Mouse (Mus musculus) liver, embryonic 11.5 days (tissue): ENCODE measurements around the gene Olfr1415. TPM values are rescaled to one million over a fixed set of nuclear protein-coding genes. Genes with fewer than 3 reads are reported as not detected.

Experiments used
- ATAC-seq: fragments of 200-750 bp; cut with Nextera tagmentation; replicated peaks from 2 replicates; pipeline ENCODE4 v1.8.0; 2017; ENCODE audit warnings: moderate number of reproducible peaks, mild to moderate bottlenecking, moderate TSS enrichment, moderate library complexity; ENCODE audit not compliant: low FRiP score
- DNase-seq: peaks from one replicate; pipeline ENCODE4 v3.0.0-alpha.2; 2017; ENCODE audit warnings: low spot score
- H3K27ac ChIP-seq: fragments of 300-500 bp; sonication (generic); 2 replicates; pipeline ENCODE4 v1.5.1; 2014; ENCODE audit warnings: mild to moderate bottlenecking, low read depth, low read length, control low read depth
- H3K27me3 ChIP-seq: fragments of 300-500 bp; sonication (generic); replicated peaks from 2 replicates; pipeline ENCODE4 v1.6.1; 2014; ENCODE audit warnings: low read length, mixed read lengths; ENCODE audit not compliant: control insufficient read depth, insufficient read depth
- H3K36me3 ChIP-seq: fragments of 300-500 bp; sonication (generic); 2 replicates; pipeline ENCODE4 v1.6.1; 2014; ENCODE audit warnings: mild to moderate bottlenecking, low read length, moderate library complexity, mixed read lengths; ENCODE audit not compliant: control insufficient read depth, insufficient read depth
- H3K4me1 ChIP-seq: fragments of 300-500 bp; sonication (generic); replicated peaks from 2 replicates; pipeline ENCODE4 v1.6.1; 2014; ENCODE audit warnings: low read length, mixed read lengths; ENCODE audit not compliant: control insufficient read depth, insufficient read depth
- H3K4me2 ChIP-seq: fragments of 300-500 bp; sonication (generic); 2 replicates; pipeline ENCODE4 v1.6.1; 2014; ENCODE audit warnings: mild to moderate bottlenecking, control low read depth, moderate library complexity
- H3K4me3 ChIP-seq: fragments of 300-500 bp; sonication (generic); 2 replicates; pipeline ENCODE4 v1.5.1; 2014; ENCODE audit warnings: low read depth, low read length, control low read depth
- H3K9ac ChIP-seq: fragments of 300-500 bp; sonication (generic); 2 replicates; pipeline ENCODE4 v1.6.1; 2014; ENCODE audit warnings: low read depth, low read length, control low read depth
- H3K9me3 ChIP-seq: fragments of 300-500 bp; sonication (generic); 2 replicates; pipeline ENCODE4 v1.6.1; 2016; ENCODE audit warnings: low read length, inconsistent platforms, mixed read lengths; ENCODE audit not compliant: control insufficient read depth
- WGBS: fragments of 180-500 bp; shearing (Covaris S2); extraction: QIAGEN DNeasy Blood & Tissue Kit; methylation state at CpG from one replicate; pipeline ENCODE4 v1.1.7; 2014; 5-methylcytosine and 5-hydroxymethylcytosine counted together
- microRNA-seq: library from miRNA; unstranded; fragments of <30 nt; microRNA quantifications from one replicate; pipeline ENCODE4, GENCODE M21; 2017; ENCODE audit warnings: borderline number of aligned reads
- polyA plus RNA-seq: library from polyadenylated mRNA; unstranded; fragments of >200 nt; fragmentation: Nextera tagmentation; extraction: Ambion mirVana; gene quantifications from 2 replicates; pipeline ENCODE4 v1.2.1, GENCODE M21; 2014

Olfr1415 gene
- polyA plus RNA-seq, 1 experiment from 2014 or later, result not detected

GRCm38 (mm10) chr1:92441453-92442063 lies 54.3 kb downstream of the Olfr1415 start:
- DNase-seq, result no peak
- Histone ChIP-seq H3K27me3 (no peaks in the 10 kb centered on the region), H3K4me1 (peaks cover 3% of the 10 kb centered on the region; the same call in 1 of the 2 replicates), H3K4me3 (no peak overlapping the region), H3K9ac (no peak overlapping the region), H3K4me2 (no peak overlapping the region), H3K9me3 (no peaks in the 10 kb centered on the region), H3K27ac (no peak overlapping the region), H3K36me3 (peaks cover 28% of the 10 kb centered on the region)
- peak; percentile 93 for ATAC-seq
- WGBS, result 43% methylated on average over 6 of the region's 6 CpGs

DNA sequence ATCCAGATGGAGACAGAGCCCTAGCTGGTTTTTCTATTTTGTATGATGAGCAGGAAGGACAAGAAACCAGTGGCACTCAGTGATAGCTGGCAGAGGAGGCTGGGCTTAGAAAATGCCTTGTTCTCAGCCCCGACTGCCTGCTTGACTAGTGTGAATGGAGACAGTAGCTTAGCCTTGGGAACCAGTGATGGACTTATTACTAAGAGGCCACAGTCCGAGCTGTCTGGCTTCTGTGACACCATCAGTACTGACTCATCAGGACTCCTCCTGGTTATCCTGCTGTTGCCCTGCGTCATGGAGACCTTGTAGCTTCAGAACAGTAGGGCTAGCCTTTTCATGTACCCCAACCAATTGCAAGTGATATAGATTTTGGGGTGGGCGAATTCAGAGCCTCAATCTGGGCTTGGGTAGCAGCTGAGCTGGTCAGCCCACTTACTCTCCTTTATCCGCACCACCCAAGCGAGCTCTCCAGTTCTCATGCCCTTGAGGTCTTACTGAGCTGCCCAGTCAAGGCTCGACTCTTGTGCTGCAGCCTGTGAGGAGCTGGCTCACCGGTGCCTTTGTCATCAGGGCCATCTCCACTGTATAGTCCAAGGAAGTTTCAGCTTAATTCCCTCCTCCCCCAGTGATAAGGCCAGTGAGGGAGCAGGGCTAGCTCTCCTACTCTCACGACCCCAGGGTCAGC lies 55.7 kb downstream of the Olfr1415 start:
- Histone ChIP-seq H3K4me2 (no peak overlapping the region), H3K9ac (no peak overlapping the region), H3K27me3 (no peaks in the 10 kb centered on the region), H3K36me3 (peaks cover 22% of the 10 kb centered on the region), H3K4me1 (peaks cover 3% of the 10 kb centered on the region; the same call in 1 of the 2 replicates), H3K4me3 (no peak overlapping the region), H3K27ac (no peak overlapping the region), H3K9me3 (no peaks in the 10 kb centered on the region)
- DNase-seq (no peak), ATAC-seq (no peak)
- 82% methylated on average over 9 of the region's 9 CpGs for WGBS

Small RNA genes lying within 50 kb of the gene (microRNA-seq; reads per million reads assigned to microRNA genes)
- gene Mir6900, result 4.2 reads per million, percentile 9 among the genes with 10 or more reads in this experiment

Other genes with a start within 250 kb of the Olfr1415 start
- gene Ndufa10, start 22.2 kb downstream of the Olfr1415 start, polyA plus RNA-seq, result 270 and 276 TPM in 2 replicates
- not detected in 2 replicates for gene Olfr1416, start 11.0 kb downstream of the Olfr1415 start, polyA plus RNA-seq
- gene Olfr1414, start 22.6 kb upstream of the Olfr1415 start, polyA plus RNA-seq, result not detected in 2 replicates
- gene Olfr1413, start 75.2 kb upstream of the Olfr1415 start, polyA plus RNA-seq, result not detected in 2 replicates
- not detected in 2 replicates for gene Olfr1412, start 89.7 kb upstream of the Olfr1415 start, polyA plus RNA-seq
- gene Olfr1411, start 98.3 kb upstream of the Olfr1415 start, polyA plus RNA-seq, result not detected in 2 replicates
- not detected in 2 replicates for gene Olfr1410, start 109.7 kb upstream of the Olfr1415 start, polyA plus RNA-seq
- not detected in 2 replicates for gene Olfr12, start 121.7 kb upstream of the Olfr1415 start, polyA plus RNA-seq
- gene Cops9, start 145.9 kb upstream of the Olfr1415 start, polyA plus RNA-seq, result 320 and 354 TPM in 2 replicates
- gene Otos, start 152.7 kb upstream of the Olfr1415 start, polyA plus RNA-seq, result not detected in 2 replicates